Mouse (Mus musculus): ENCODE measurements around the gene Matn3. TPM values are rescaled to one million over a fixed set of nuclear protein-coding genes. Genes with fewer than 3 reads are reported as not detected.
A peak's percentile ranks its signal among the peaks of the same experiment; 100 is the strongest.

The Matn3 gene
- under 1 TPM; 0.17 to 0.18 TPM for total RNA-seq (2021)

DNA sequence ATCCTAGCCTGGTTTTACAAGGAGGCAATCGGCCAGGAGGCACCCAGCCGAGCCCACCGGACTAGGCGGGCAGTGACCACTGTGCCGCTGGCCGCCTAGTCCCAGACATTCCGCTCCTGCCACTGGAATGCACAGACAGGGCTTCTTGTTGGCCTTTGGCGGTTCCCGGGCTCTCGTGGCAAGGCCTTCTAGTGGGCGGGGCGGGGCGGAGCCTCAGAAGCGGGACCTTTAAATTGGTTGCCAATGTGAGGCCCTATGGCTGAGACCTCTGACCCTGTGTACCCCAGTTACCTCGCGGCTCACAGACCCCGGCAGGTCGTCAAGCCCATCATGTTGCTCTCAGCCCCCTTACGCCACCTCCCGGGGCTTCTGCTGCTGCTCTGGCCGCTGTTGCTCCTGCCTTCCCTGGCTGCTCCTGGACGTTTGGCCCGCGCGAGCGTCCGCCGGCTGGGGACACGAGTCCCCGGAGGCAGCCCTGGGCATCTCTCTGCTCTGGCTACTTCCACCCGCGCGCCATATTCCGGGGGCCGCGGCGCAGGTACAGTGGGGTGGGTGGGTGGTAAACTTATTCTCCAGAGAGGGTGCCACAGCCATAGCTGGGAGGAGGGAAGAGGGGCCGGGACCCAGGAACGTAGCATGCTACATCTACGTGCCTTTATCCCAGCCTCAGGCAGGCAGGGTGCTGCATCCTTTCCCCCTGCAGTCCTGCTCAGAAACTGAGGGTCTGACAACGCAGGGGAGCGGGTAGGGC is at the start of gene Matn3:
Gene Matn3, plus strand, starts transcription at position 216 of the 751 bp plus-strand sequence.
- intact Hi-C loops (cut with DNase I): no loop called here
- DNase-seq (ENCODE audit: extremely low spot score in 1 of 2, low spot score in 2 of 2): peak in 1 of 2 experiments; percentile 75

GRCm38 (mm10) chr12:8898879-8899785 is 48.6 kb upstream of the Matn3 start:
- no peak for DNase-seq (ENCODE audit: extremely low spot score in 1 of 2, low spot score in 2 of 2)
- intact Hi-C loops (cut with DNase I): no loop called here

DNA sequence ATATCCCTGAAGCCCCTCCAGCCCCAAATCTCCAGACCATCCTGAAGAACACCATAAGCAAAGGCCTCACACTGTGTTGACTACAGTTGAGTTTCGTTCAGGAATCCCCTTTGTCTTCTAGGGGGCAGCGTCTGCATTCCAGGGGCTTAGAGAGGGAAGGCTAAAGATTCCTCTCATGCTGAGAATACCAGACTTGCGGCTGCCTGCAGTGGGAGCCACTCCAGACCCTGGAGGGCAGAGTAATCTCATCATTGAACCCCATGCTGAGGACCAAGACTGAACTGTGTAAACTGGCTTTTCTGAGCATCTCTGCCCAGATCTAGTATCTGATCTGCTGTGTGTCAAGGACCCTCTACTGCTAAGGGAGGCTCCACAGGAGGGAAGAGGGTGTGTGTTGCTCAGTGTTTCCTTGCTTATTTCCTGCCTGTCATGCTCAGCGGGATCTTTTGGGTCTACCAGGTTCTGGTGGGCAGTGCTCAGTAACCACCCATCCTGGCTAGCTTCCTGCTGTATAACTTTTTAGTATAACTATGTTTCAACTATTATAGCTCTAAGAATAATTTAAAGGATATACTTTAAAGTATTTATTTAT is 47.5 kb upstream of the Matn3 start:
- no peak for DNase-seq (ENCODE audit: extremely low spot score in 1 of 2, low spot score in 2 of 2)
- intact Hi-C loops (cut with DNase I): no loop called here

GRCm38 (mm10) chr12:8900919-8901663 is 46.6 kb upstream of the Matn3 start:
- DNase-seq (ENCODE audit: extremely low spot score in 1 of 2, low spot score in 2 of 2): no peak
- intact Hi-C loops (cut with DNase I): no loop called here

- no peak for DNase-seq (ENCODE audit: extremely low spot score in 1 of 2, low spot score in 2 of 2)
Measured at GRCm38 (mm10) chr12:8901934-8902333, 45.8 kb upstream of the Matn3 start.

GRCm38 (mm10) chr12:8902479-8902878 is 45.2 kb upstream of the Matn3 start:
- DNase-seq (ENCODE audit: extremely low spot score in 1 of 2, low spot score in 2 of 2): no peak
- intact Hi-C loops (cut with DNase I): no loop called here

More at GRCm38 (mm10) chr12:8901934-8902333, 45.8 kb upstream of the Matn3 start:
- intact Hi-C loops (cut with DNase I): no loop called here

DNA sequence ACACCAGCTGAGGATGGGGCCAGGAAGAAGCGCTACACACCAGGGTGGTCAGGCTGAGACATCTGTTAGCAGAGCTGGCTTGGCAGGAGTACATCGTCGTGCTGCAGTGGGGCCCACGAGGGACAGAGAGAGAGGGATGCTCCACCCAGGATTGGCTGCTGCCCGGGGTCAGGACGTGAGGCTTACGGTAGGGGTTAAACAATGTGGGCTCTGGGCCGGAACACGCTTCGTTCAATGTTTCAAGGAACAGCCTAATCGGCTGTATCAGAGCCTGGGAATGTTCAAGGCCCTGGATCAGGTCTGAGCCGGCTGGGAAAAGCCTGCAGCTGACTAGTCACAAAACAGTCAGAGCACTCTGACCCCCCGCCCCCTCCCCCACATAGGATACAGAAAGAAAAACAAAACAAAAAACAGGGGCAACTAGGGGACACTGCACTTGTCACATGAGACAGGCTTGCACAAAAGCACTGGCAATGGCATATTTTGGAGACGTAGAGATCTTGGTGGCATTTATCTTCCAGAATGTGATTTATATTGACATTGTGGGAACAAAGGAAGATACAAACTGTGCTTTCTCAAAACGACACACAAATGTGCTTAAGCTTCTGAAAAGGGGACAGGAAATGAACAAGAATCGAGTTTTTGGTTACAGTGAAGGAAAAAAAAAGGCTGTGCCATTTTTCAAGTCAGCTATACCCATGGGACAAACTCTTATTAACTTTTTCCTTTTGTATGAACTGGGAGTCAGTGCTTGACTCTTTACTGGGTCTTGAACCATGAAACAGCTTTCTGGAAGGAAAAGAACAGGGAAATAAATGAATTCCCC is 34.7 kb upstream of the Matn3 start:
- intact Hi-C loops (cut with DNase I): no loop called here
- DNase-seq (ENCODE audit: extremely low spot score in 1 of 2, low spot score in 2 of 2): peak in 1 of 2 experiments; percentile 52

DNA sequence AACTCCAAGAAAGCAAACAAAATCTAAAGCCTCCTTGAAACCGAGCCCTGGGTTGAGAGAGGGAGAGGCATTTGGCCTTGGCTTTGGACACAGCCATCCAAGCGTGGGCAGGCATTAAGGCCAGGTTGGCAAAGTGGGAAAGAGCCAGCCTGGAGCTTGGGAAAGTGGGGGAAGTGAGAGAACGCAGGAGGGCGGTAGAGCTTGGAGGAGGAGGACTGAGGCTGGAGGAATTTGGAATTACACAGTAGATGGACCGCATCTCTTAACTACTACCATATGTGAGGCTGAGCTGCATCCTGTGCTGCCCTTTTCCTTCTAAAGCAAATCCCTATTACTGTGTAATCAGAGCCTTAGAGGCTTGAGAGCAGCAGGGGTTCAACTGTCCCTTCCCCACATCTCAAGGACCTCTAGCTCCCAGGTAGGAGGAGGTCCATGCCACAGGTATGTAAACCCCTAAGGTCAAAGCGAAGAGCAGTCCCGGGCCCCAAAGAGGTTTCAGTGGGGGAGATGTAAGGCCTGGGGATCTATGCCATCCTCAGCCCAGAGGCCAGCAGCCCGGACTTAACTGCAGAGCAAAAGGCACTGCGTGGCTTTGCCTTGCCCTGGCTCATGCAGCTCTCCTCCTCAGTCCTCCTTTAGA is 33.9 kb upstream of the Matn3 start:
- DNase-seq (ENCODE audit: extremely low spot score in 1 of 2, low spot score in 2 of 2): no peak
- intact Hi-C loops (cut with DNase I): no loop called here

DNA sequence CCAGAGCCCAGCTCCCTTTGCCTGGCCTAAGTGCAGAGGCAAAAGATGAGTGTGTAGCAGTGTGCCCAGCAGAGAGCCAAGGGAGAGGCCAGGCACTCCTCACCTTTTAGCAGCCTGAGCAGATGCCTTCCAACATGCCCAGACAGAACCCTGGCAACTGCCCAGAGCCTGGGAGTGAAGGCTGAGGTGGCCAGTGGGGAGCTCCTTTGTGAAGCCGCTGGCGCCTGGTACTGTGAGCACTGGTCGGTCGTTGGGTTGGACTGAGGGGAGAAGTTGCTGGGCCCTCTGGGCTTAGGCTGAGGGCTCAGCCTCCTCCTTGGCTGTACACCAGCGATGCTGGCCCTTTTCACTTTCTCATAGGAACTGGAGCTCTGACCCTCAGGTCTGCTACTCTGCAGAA is 31.4 kb upstream of the Matn3 start:
- peak; percentile 30 to 80 for DNase-seq (ENCODE audit: extremely low spot score in 1 of 2, low spot score in 2 of 2)
- intact Hi-C loops (cut with DNase I): no loop called here

DNA sequence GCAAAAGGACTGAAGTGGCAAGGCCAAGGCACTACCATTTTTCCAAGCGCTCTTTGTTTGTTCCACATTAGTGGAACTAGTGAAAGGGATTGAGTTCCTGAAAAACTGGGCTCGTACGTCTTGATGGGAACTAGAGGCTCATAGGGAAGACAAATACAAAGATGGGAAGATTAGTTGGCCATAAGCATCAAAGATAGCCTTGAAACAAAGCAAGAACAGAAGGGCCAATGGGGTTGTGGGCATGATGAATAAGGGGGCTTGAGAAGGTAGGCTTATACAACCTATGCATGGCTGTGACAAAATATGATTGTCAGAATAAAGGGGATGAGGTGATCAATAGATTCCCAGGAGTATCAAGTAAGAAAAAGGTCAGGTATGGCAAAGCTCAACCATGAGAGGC is 28.5 kb upstream of the Matn3 start:
- intact Hi-C loops (cut with DNase I): no loop called here
- no peak for DNase-seq (ENCODE audit: extremely low spot score in 1 of 2, low spot score in 2 of 2)

GRCm38 (mm10) chr12:8920996-8921393 is 26.7 kb upstream of the Matn3 start:
- intact Hi-C loops (cut with DNase I): no loop called here
- no peak for DNase-seq (ENCODE audit: extremely low spot score in 1 of 2, low spot score in 2 of 2)

- intact Hi-C loops (cut with DNase I): no loop called here
- peak; percentile 98 for DNase-seq (ENCODE audit: extremely low spot score in 1 of 2, low spot score in 2 of 2)
Measured at GRCm38 (mm10) chr12:8921394-8922368, 26.0 kb upstream of the Matn3 start, which contains the start of gene Laptm4a. TSS of gene Laptm4a (plus strand) at chr12:8921664.

GRCm38 (mm10) chr12:8922369-8923124 is 25.2 kb upstream of the Matn3 start:
- intact Hi-C loops (cut with DNase I): no loop called here

DNA sequence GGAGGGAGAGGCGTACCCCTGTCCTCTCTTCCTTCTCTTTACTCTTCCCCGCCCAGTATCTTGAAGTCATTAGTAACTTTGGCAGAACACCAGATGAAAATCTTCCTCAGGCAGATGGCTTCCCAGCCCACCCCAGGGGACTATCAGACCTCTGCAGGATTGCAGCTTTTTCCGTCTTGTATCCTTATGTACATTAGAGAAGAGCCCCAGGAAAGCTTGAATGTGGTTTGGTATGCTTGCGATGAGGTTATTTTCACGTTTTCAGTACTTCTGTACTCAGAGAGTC is 24.7 kb upstream of the Matn3 start:
- DNase-seq (ENCODE audit: extremely low spot score in 1 of 2, low spot score in 2 of 2): peak; percentile 22 to 34
- intact Hi-C loops (cut with DNase I): no loop called here

More at GRCm38 (mm10) chr12:8922369-8923124, 25.2 kb upstream of the Matn3 start:
- no peak for DNase-seq (ENCODE audit: extremely low spot score in 1 of 2, low spot score in 2 of 2)

GRCm38 (mm10) chr12:8923603-8924002 is 24.1 kb upstream of the Matn3 start:
- intact Hi-C loops (cut with DNase I): no loop called here
- no peak for DNase-seq (ENCODE audit: extremely low spot score in 1 of 2, low spot score in 2 of 2)

GRCm38 (mm10) chr12:8927652-8928051 is 20.1 kb upstream of the Matn3 start:
- no peak for DNase-seq (ENCODE audit: extremely low spot score in 1 of 2, low spot score in 2 of 2)
- intact Hi-C loops (cut with DNase I): no loop called here

Measured in left cerebral cortex, postnatal 10 days (tissue).